Mouse (Mus musculus) liver, adult 2 months (tissue): Measurements from ENCODE around the gene Tigd2.

Source experiments
- CTCF ChIP-seq: fragments of 200-500 bp; IDR thresholded peaks from 2 replicates; pipeline ENCODE4 v1.5.1; 2011; ENCODE audit warnings: low read depth, low read length, control low read depth
- POLR2A ChIP-seq: fragments of 200-500 bp; IDR thresholded peaks from 2 replicates; pipeline ENCODE4 v1.6.1; 2011; ENCODE audit warnings: low read length, control low read depth; ENCODE audit not compliant: insufficient read depth; ENCODE audit errors: extremely low read depth

DNA sequence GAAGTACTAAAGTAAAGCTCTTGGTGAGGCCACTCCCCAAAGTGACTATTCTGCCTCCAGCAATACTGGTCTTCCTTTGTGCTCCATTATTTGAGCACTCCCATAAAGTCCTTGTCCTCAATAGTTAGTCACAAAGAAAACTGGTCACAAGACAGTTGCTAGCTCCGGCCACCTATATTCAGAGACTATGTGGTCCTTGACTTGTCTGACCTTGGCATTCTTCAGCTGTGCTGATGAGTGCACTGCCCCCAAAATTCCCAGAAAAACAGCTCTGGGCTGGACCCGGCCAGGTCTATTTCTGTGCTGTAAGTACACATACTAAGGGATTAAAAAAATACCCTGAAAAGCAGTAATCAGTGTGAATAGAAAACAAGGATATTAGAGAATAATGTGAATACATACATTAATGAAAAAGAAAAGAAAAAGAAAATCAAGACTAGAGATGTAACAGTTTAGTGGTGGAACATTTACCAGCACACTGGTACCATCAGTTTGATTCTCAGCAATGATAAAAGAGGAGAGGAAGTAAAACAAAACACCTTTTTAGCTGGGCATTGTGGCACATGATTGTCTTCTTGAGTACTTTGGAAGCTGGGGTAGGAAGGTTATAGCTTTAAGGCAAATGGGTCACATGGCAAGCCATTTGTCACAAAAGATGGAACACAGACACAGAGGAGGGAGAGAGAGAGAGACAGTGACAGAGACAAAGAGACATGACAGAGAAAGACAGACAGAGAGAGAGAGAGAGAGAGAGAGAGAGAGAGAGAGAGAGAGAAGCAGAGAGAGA, 12.6 kb upstream of the Tigd2 start:
- no peak for TF ChIP-seq CTCF
- no peak for TF ChIP-seq POLR2A
